Mouse (Mus musculus): ENCODE results near the gene Atp13a2. TPM values are rescaled to one million over a fixed set of nuclear protein-coding genes. Genes with fewer than 3 reads are reported as not detected.
A peak's percentile ranks its signal among the peaks of the same experiment; 100 is the strongest.

The Atp13a2 gene
- total and polyA plus RNA-seq, 3 experiments: 29.0 to 65.4 TPM; not detected in 1

- Histone ChIP-seq H3K27me3 (ENCODE audit: control insufficient read depth in 1 of 2, insufficient read depth in 2 of 2, low read length in 2 of 2) (no peaks in the 10 kb centered on the region), H3K36me3 (ENCODE audit: control insufficient read depth in 1 of 2, insufficient read depth in 2 of 2, low read length in 2 of 2) (peaks cover 2 to 9% of the 10 kb centered on the region in 2 experiments; a peak in 3 of 4 replicates), H3K4me1 (ENCODE audit: control insufficient read depth in 1 of 2, insufficient read depth in 2 of 2, low read length in 2 of 2) (peaks cover 0 to 13% of the 10 kb centered on the region in 2 experiments; a peak in 3 of 4 replicates), H3K4me3 (ENCODE audit: control insufficient read depth in 1 of 2, insufficient read depth in 1 of 2, low read depth in 2 of 2, low read length in 2 of 2) (no peak overlapping the region), H3K9ac (ENCODE audit: control insufficient read depth, low read depth, low read length, poor library complexity, severe bottlenecking) (no peak overlapping the region), H3K79me2 (ENCODE audit: control insufficient read depth, insufficient read depth, low read length, poor library complexity) (no peaks in the 10 kb centered on the region), H3K27ac (ENCODE audit: control insufficient read depth, low read depth, low read length) (no peak overlapping the region), H3K9me3 (replicated peaks; ENCODE audit: insufficient read depth, low read length) (no peaks in the 10 kb centered on the region)
- no peak for TF ChIP-seq KAT2A (conservative IDR thresholded peaks at IDR 0.05; ENCODE audit: low read depth, low read length)
- no peak for TF ChIP-seq ZMIZ1 (IDR thresholded peaks at IDR 0.05; ENCODE audit: low read depth, low read length)
- TF ChIP-seq NRF1 (IDR thresholded peaks at IDR 0.05; ENCODE audit: insufficient read depth, low read depth, low read length, poor library complexity, severe bottlenecking): no peak
- no peak for TF ChIP-seq NELFE (IDR thresholded peaks at IDR 0.05; ENCODE audit: low read depth, low read length)
- no peak for TF ChIP-seq UBTF (IDR thresholded peaks at IDR 0.05; ENCODE audit: borderline replicate concordance, insufficient read depth, low read depth, low read length)
- TF ChIP-seq GABPA (IDR thresholded peaks at IDR 0.05; ENCODE audit: low read depth, low read length): no peak
- no peak for DNase-seq (ENCODE audit: low read depth, low spot score)
Measured at GRCm38 (mm10) chr4:140977278-140977677, 9.4 kb upstream of the Atp13a2 start.

GRCm38 (mm10) chr4:140977886-140978692 lies 8.6 kb upstream of the Atp13a2 start:
- Histone ChIP-seq H3K79me2 (ENCODE audit: control insufficient read depth, insufficient read depth, low read length, poor library complexity) (no peaks in the 10 kb centered on the region), H3K9me3 (replicated peaks; ENCODE audit: insufficient read depth, low read length) (no peaks in the 10 kb centered on the region), H3K36me3 (ENCODE audit: control insufficient read depth in 1 of 2, insufficient read depth in 2 of 2, low read length in 2 of 2) (peaks cover 2 to 13% of the 10 kb centered on the region in 2 experiments; a peak in 3 of 4 replicates), H3K27me3 (ENCODE audit: control insufficient read depth in 1 of 2, insufficient read depth in 2 of 2, low read length in 2 of 2) (no peaks in the 10 kb centered on the region), H3K9ac (ENCODE audit: control insufficient read depth, low read depth, low read length, poor library complexity, severe bottlenecking) (peak overlapping the region; percentile 35), H3K27ac (ENCODE audit: control insufficient read depth, low read depth, low read length) (peak overlapping the region; percentile 69), H3K4me3 (ENCODE audit: control insufficient read depth in 1 of 2, insufficient read depth in 1 of 2, low read depth in 2 of 2, low read length in 2 of 2) (no peak overlapping the region), H3K4me1 (ENCODE audit: control insufficient read depth in 1 of 2, insufficient read depth in 2 of 2, low read length in 2 of 2) (peaks cover 3 to 18% of the 10 kb centered on the region in 2 experiments)
- peak; percentile 79 for DNase-seq (ENCODE audit: low read depth, low spot score)
- TF ChIP-seq GABPA (IDR thresholded peaks at IDR 0.05; ENCODE audit: low read depth, low read length) (no peak), SIN3A (IDR thresholded peaks at IDR 0.05; ENCODE audit: low read length) (peak; percentile 73), NRF1 (IDR thresholded peaks at IDR 0.05; ENCODE audit: insufficient read depth, low read depth, low read length, poor library complexity, severe bottlenecking) (no peak), EP300 (IDR thresholded peaks at IDR 0.05; ENCODE audit: low read depth in 1 of 2, low read length in 2 of 2) (peak; percentile 29 to 33; a peak in 2 of 4 replicates), GATA1 (IDR thresholded peaks at IDR 0.05; ENCODE audit: low read depth, low read length) (peak; percentile 54; the same call in 1 of the 2 replicates), USF2 (IDR thresholded peaks at IDR 0.05; ENCODE audit: borderline replicate concordance in 1 of 2, insufficient read depth in 1 of 2, low read depth in 1 of 2, low read length in 2 of 2) (no peak), ETS1 (IDR thresholded peaks at IDR 0.05; ENCODE audit: low read depth, low read length) (peak; percentile 54; the same call in 1 of the 2 replicates)

Data from MEL (cell line).